Mouse (Mus musculus) right cerebral cortex, postnatal 14 days (tissue): ENCODE data around the gene Adgre5.

Source experiments
- DNase-seq: peaks from one replicate; pipeline ENCODE4 v3.0.0; 2022

Adgre5 gene

GRCm38 (mm10) chr8:83749265-83749664 lies 8.1 kb upstream of the Adgre5 start:
- no peak for DNase-seq

GRCm38 (mm10) chr8:83748708-83749107 lies 7.6 kb upstream of the Adgre5 start:
- DNase-seq, result no peak

- DNase-seq, result peak; percentile 54
Observed at GRCm38 (mm10) chr8:83747661-83748346, 6.7 kb upstream of the Adgre5 start.

GRCm38 (mm10) chr8:83744070-83744469 lies 2.9 kb upstream of the Adgre5 start:
- no peak for DNase-seq

- DNase-seq, result no peak
Observed at GRCm38 (mm10) chr8:83742968-83743367, 1.8 kb upstream of the Adgre5 start.

- no peak for DNase-seq
Observed at GRCm38 (mm10) chr8:83741849-83742655, 926 bp upstream of the Adgre5 start.

- DNase-seq, result no peak
Observed at GRCm38 (mm10) chr8:83740586-83740975, 545 bp downstream of the Adgre5 start.

- DNase-seq, result no peak
Observed at GRCm38 (mm10) chr8:83739711-83740468, 1.2 kb downstream of the Adgre5 start.

- DNase-seq, result no peak
Observed at GRCm38 (mm10) chr8:83738949-83739710, 2.0 kb downstream of the Adgre5 start.

- DNase-seq, result no peak
Observed at GRCm38 (mm10) chr8:83737852-83738562, 3.1 kb downstream of the Adgre5 start.

GRCm38 (mm10) chr8:83737346-83737745 lies 3.8 kb downstream of the Adgre5 start:
- DNase-seq, result no peak

GRCm38 (mm10) chr8:83736681-83737080 lies 4.4 kb downstream of the Adgre5 start:
- DNase-seq, result no peak

GRCm38 (mm10) chr8:83732919-83733318 lies 8.2 kb downstream of the Adgre5 start:
- DNase-seq, result no peak

- DNase-seq, result no peak
Observed at GRCm38 (mm10) chr8:83731906-83732305, 9.2 kb downstream of the Adgre5 start.

GRCm38 (mm10) chr8:83729009-83729807 lies 11.9 kb downstream of the Adgre5 start:
- DNase-seq, result no peak

GRCm38 (mm10) chr8:83725521-83726102 lies 15.5 kb downstream of the Adgre5 start:
- DNase-seq, result no peak

GRCm38 (mm10) chr8:83724697-83725482 lies 16.2 kb downstream of the Adgre5 start:
- peak; percentile 85 for DNase-seq

- DNase-seq, result no peak
Observed at GRCm38 (mm10) chr8:83723447-83724083, 17.6 kb downstream of the Adgre5 start.

- DNase-seq, result no peak
Observed at GRCm38 (mm10) chr8:83722631-83723030, 18.5 kb downstream of the Adgre5 start.
